Mouse (Mus musculus) ovary, adult 2 months (tissue): ENCODE results near the gene Hsd11b1. TPM values are rescaled to one million over a fixed set of nuclear protein-coding genes. Genes with fewer than 3 reads are reported as not detected.

Source experiments
- polyA plus RNA-seq: library from polyadenylated mRNA; depleted of rRNA; stranded (reverse); fragments of >200 nt; gene quantifications from 2 replicates; pipeline ENCODE4 v1.2.3, GENCODE M21; 2012; rRNA removed

Hsd11b1 gene
- polyA plus RNA-seq: 7.1 and 10.1 TPM in 2 replicates

DNA sequence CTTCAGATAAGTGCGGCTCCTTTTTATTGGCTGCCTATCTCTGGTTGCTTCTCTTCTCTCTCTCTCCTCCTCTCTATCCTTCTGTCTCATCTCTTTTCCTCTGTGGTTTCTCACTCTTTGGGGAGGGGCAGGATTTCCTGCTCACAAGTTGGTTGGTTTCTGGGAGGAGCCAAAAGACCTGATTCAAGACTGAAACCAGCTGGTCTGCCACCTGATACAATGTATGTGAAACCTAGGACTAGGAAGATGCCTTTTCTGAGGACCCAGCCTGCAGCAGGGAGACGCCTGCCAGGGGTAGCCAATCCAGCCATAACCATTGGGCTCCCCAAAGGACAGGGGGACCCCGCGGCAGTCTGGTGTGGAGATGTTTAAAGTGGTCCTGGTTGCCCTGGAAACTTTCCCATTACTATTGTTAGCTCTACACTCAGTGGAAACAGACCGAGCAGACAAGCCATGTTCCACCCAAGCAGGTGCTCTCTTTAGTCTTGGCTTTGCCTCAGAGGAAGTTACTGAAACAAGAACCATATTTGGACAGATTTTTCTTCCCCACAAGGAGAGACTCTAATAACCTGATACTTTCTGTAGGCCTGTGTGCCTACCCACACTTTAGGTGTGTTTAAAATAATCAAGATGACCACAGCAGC is at the start of gene Hsd11b1:
Gene Hsd11b1 (minus strand): TSS at position 121 of the 644 bp plus-strand sequence.

DNA sequence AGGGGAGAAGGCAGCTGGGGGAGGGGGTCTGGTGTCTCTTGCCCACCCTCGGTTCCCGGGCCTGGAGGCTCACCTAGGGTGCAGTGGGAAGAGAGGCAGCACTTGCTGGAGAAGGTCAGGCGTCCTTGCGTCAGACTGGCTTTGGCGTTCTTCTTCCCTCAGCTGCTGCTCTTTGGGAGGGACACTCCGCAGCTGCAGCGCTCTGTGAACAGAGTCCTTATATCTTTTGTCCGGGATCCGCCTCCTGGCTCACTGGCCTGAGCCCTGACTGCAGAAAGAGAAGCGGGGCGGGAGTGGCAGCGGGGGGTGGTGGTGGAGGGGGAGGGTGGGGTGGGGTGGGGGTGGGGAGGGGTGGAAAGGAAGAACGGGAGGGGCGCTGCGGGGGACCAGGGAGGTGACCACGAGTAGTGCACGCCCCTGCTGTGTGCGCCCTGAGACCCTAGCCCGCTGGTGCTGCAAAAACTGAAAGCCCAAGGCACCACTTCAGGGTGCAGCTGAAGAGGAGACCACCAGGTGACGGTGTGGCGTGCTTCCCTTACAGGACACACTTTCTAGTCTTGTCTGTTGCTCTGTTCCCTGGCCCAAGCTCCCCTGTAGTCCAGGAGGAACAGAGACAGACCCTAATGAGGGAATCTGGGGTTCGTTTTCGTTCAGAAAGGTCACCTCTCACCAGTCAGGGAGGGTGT is 9.2 kb upstream of the Hsd11b1 start, which contains the start of gene G0s2:
Gene G0s2 (minus strand): TSS at position 302 of the 686 bp plus-strand sequence.

DNA sequence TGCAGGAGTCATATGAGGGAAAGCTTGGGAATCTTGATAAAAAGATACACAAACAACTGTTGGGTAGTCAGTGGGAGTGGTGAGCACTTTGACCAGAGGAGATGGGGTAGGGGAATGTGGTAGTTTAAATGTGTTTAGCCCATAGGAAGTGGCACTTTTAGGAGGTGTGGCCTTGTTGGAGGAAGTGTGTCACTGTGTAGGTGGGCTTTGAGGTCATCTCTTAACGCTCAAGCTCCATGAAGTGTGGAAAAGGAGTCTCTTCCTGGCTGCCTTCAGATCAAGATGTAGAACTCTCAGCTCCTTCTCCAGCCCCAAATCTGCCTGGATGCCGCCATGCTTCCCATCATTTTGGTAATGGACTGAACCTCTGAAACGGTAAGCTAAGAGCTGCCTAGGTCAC is 56.4 kb downstream of the Hsd11b1 start, which contains the start of gene Lamb3:
Gene Lamb3 (plus strand): TSS at position 197 of the 400 bp plus-strand sequence.

DNA sequence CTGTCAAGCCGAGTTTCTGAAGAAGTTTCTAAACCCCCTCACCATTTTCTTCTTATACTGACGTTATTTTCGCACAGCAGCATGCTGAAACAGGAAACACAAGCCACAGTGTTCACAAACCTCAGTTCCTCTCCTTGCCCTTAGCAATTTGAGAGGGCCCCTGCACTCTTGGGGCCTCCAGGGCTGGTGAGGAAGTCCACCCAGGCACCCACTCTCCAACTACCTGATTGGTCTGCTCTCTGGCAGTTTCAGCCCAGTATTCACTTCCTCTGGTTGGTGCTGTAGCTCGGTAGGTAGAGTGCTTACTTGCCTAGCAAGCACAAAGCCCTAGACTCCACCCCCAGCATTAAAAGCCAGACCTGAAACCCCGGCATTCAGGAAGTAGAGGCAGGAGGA is 62.5 kb downstream of the Hsd11b1 start, which contains the start of gene Traf3ip3:
Gene Traf3ip3 (minus strand): TSS at position 321 of the 396 bp plus-strand sequence.

Other genes starting within 250 kb of the Hsd11b1 start
- gene Syt14, start 228.3 kb downstream of the Hsd11b1 start, polyA plus RNA-seq: 0.82 and 0.86 TPM in 2 replicates
- 17.7 and 21.5 TPM in 2 replicates for gene Diexf, start 133.8 kb downstream of the Hsd11b1 start, polyA plus RNA-seq
- 34.5 and 40.2 TPM in 2 replicates for gene Irf6, start 111.0 kb downstream of the Hsd11b1 start, polyA plus RNA-seq
- gene A130010J15Rik, start 96.0 kb downstream of the Hsd11b1 start, polyA plus RNA-seq: 2.8 and 3.5 TPM in 2 replicates
- 0.74 and 1.0 TPM in 2 replicates for gene Traf3ip3, start 62.4 kb downstream of the Hsd11b1 start, polyA plus RNA-seq
- 3.4 and 5.9 TPM in 2 replicates for gene Lamb3, start 56.4 kb downstream of the Hsd11b1 start, polyA plus RNA-seq
- 156 and 212 TPM in 2 replicates for gene G0s2, start 9.1 kb upstream of the Hsd11b1 start, polyA plus RNA-seq
- gene Camk1g, start 106.2 kb upstream of the Hsd11b1 start, polyA plus RNA-seq: 2.7 and 3.2 TPM in 2 replicates